Mouse (Mus musculus) neural tube, embryonic 14.5 days (tissue): ENCODE measurements around the gene Gimap7. TPM values are rescaled to one million over a fixed set of nuclear protein-coding genes. Genes with fewer than 3 reads are reported as not detected.

Experiments
- ATAC-seq: fragments of 200-750 bp; cut with Nextera tagmentation; 2 replicates; pipeline ENCODE4 v1.8.0; 2017; ENCODE audit warnings: low read depth, mild to moderate bottlenecking, moderate TSS enrichment, moderate library complexity
- H3K27ac ChIP-seq: fragments of 300-500 bp; sonication (generic); 2 replicates; pipeline ENCODE4 v1.5.1; 2014; ENCODE audit warnings: low read depth, mild to moderate bottlenecking, control low read depth, low read length, moderate library complexity, mixed read lengths
- H3K27me3 ChIP-seq: fragments of 300-500 bp; sonication (generic); 2 replicates; pipeline ENCODE4 v1.6.1; 2014; ENCODE audit warnings: low read length; ENCODE audit not compliant: control insufficient read depth, insufficient read depth
- H3K36me3 ChIP-seq: fragments of 300-500 bp; sonication (generic); 2 replicates; pipeline ENCODE4 v1.6.1; 2014; ENCODE audit warnings: low read length, mixed read lengths; ENCODE audit not compliant: control insufficient read depth, insufficient read depth
- H3K4me1 ChIP-seq: fragments of 300-500 bp; sonication (generic); 2 replicates; pipeline ENCODE4 v1.6.1; 2014; ENCODE audit warnings: low read length; ENCODE audit not compliant: control insufficient read depth, insufficient read depth
- H3K4me2 ChIP-seq: fragments of 300-500 bp; sonication (generic); 2 replicates; pipeline ENCODE4 v1.6.1; 2014; ENCODE audit warnings: mild to moderate bottlenecking, low read depth, low read length, control low read depth
- H3K4me3 ChIP-seq: fragments of 300-500 bp; sonication (generic); 2 replicates; pipeline ENCODE4 v1.5.1; 2014; ENCODE audit warnings: low read depth, low read length, control low read depth, mixed read lengths
- H3K9ac ChIP-seq: fragments of 300-500 bp; sonication (generic); replicated peaks from 2 replicates; pipeline ENCODE4 v1.6.1; 2014; ENCODE audit warnings: low read depth, mild to moderate bottlenecking, control low read depth, low read length, mixed read lengths
- H3K9me3 ChIP-seq: fragments of 300-500 bp; sonication (generic); 2 replicates; pipeline ENCODE4 v1.6.1; 2016; ENCODE audit warnings: low read length; ENCODE audit not compliant: control insufficient read depth
- WGBS: fragments of 180-500 bp; shearing (Covaris S2); extraction: QIAGEN DNeasy Blood & Tissue Kit; methylation state at CpG from one replicate; pipeline ENCODE4 v1.1.7; 2014; 5-methylcytosine and 5-hydroxymethylcytosine counted together
- polyA plus RNA-seq: library from polyadenylated mRNA; unstranded; fragments of >200 nt; fragmentation: Nextera tagmentation; extraction: Ambion mirVana; gene quantifications from 2 replicates; pipeline ENCODE4 v1.2.1, GENCODE M21; 2014

The Gimap7 gene
- polyA plus RNA-seq, 1 experiment from 2014 or later: not detected

- H3K9me3 ChIP-seq: no peaks in the 10 kb centered on the region
- no peak overlapping the region for H3K4me3 ChIP-seq
- H3K27ac ChIP-seq: no peak overlapping the region
- no peak for ATAC-seq
- no peak overlapping the region for H3K9ac ChIP-seq
- H3K4me2 ChIP-seq: no peak overlapping the region
- WGBS: 76% methylated on average over 2 of the region's 2 CpGs
- no peaks in the 10 kb centered on the region for H3K27me3 ChIP-seq
- no peaks in the 10 kb centered on the region for H3K4me1 ChIP-seq
- no peaks in the 10 kb centered on the region for H3K36me3 ChIP-seq
Observed at GRCm38 (mm10) chr6:48687077-48687476, 31.3 kb upstream of the Gimap7 start.

GRCm38 (mm10) chr6:48689320-48689719 is 29.1 kb upstream of the Gimap7 start:
- no peak overlapping the region for H3K4me3 ChIP-seq
- WGBS: 98% methylated on average over 2 of the region's 2 CpGs
- no peaks in the 10 kb centered on the region for H3K36me3 ChIP-seq
- no peaks in the 10 kb centered on the region for H3K27me3 ChIP-seq
- no peak overlapping the region for H3K4me2 ChIP-seq
- no peak overlapping the region for H3K27ac ChIP-seq
- no peak for ATAC-seq
- H3K9me3 ChIP-seq: no peaks in the 10 kb centered on the region
- H3K9ac ChIP-seq: no peak overlapping the region
- no peaks in the 10 kb centered on the region for H3K4me1 ChIP-seq

GRCm38 (mm10) chr6:48692962-48693361 is 25.5 kb upstream of the Gimap7 start:
- H3K27ac ChIP-seq: no peak overlapping the region
- H3K4me2 ChIP-seq: no peak overlapping the region
- no peak overlapping the region for H3K9ac ChIP-seq
- WGBS: 90% methylated on average over 6 of the region's 6 CpGs
- H3K36me3 ChIP-seq: no peaks in the 10 kb centered on the region
- no peak for ATAC-seq
- H3K4me1 ChIP-seq: no peaks in the 10 kb centered on the region
- no peak overlapping the region for H3K4me3 ChIP-seq
- no peaks in the 10 kb centered on the region for H3K9me3 ChIP-seq
- H3K27me3 ChIP-seq: no peaks in the 10 kb centered on the region

GRCm38 (mm10) chr6:48696830-48697554 is 21.4 kb upstream of the Gimap7 start:
- no peak overlapping the region for H3K4me2 ChIP-seq
- no peak overlapping the region for H3K9ac ChIP-seq
- 88% methylated on average over 4 of the region's 4 CpGs for WGBS
- no peaks in the 10 kb centered on the region for H3K27me3 ChIP-seq
- ATAC-seq: no peak
- H3K4me1 ChIP-seq: no peaks in the 10 kb centered on the region
- no peaks in the 10 kb centered on the region for H3K36me3 ChIP-seq
- no peak overlapping the region for H3K4me3 ChIP-seq
- no peaks in the 10 kb centered on the region for H3K9me3 ChIP-seq
- no peak overlapping the region for H3K27ac ChIP-seq

GRCm38 (mm10) chr6:48697555-48697930 is 20.9 kb upstream of the Gimap7 start:
- Histone ChIP-seq H3K9me3 (no peaks in the 10 kb centered on the region), H3K4me2 (no peak overlapping the region), H3K27me3 (no peaks in the 10 kb centered on the region), H3K9ac (no peak overlapping the region), H3K36me3 (no peaks in the 10 kb centered on the region), H3K27ac (no peak overlapping the region), H3K4me3 (no peak overlapping the region), H3K4me1 (no peaks in the 10 kb centered on the region)
- no peak for ATAC-seq
- WGBS: 53% methylated on average over 1 of the region's 1 CpGs

GRCm38 (mm10) chr6:48698066-48698856 is 20.2 kb upstream of the Gimap7 start:
- Histone ChIP-seq H3K27me3 (no peaks in the 10 kb centered on the region), H3K36me3 (no peaks in the 10 kb centered on the region), H3K4me2 (no peak overlapping the region), H3K9ac (no peak overlapping the region), H3K4me1 (no peaks in the 10 kb centered on the region), H3K9me3 (no peaks in the 10 kb centered on the region), H3K4me3 (no peak overlapping the region), H3K27ac (no peak overlapping the region)
- 85% methylated on average over 7 of the region's 7 CpGs for WGBS
- ATAC-seq: no peak

GRCm38 (mm10) chr6:48698888-48699287 is 19.5 kb upstream of the Gimap7 start:
- 88% methylated on average over 3 of the region's 3 CpGs for WGBS

GRCm38 (mm10) chr6:48700251-48701075 is 18.0 kb upstream of the Gimap7 start:
- Histone ChIP-seq H3K27me3 (no peaks in the 10 kb centered on the region), H3K27ac (no peak overlapping the region), H3K4me1 (no peaks in the 10 kb centered on the region), H3K4me2 (no peak overlapping the region), H3K36me3 (no peaks in the 10 kb centered on the region), H3K4me3 (no peak overlapping the region), H3K9ac (no peak overlapping the region), H3K9me3 (no peaks in the 10 kb centered on the region)
- no peak for ATAC-seq
- WGBS: 67% methylated on average over 5 of the region's 5 CpGs

More at GRCm38 (mm10) chr6:48698888-48699287, 19.5 kb upstream of the Gimap7 start:
- no peaks in the 10 kb centered on the region for H3K4me1 ChIP-seq
- no peak overlapping the region for H3K27ac ChIP-seq
- H3K9ac ChIP-seq: no peak overlapping the region
- no peak overlapping the region for H3K4me3 ChIP-seq
- no peaks in the 10 kb centered on the region for H3K9me3 ChIP-seq
- H3K27me3 ChIP-seq: no peaks in the 10 kb centered on the region
- H3K36me3 ChIP-seq: no peaks in the 10 kb centered on the region
- ATAC-seq: no peak
- H3K4me2 ChIP-seq: no peak overlapping the region
